Comparison of ENCODE assay signal across 26 mouse cellular contexts in the genomic region with DNA sequence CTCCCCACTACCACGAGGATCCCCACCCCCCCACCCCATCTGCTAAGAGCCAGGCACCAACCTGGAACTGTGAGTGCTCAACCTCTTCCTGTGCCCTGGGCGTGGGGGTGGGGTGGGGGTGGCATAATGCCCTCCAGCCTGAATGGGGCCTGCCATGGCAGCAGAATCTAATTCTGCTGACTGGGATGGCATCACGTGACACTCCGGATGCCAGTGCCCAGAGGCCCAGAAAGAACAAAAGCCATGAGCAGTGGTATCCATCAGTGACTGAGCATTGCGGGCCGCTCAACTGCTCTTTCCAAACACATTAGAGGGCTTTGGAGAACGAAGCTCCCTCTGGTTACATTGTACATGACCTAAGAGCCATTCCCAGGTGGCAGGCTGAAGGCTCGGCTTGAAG. TPM values are rescaled to one million over a fixed set of nuclear protein-coding genes. Genes with fewer than 3 reads are reported as not detected.
"Had no signal": no experiment of that assay in that cellular context is flagged by ENCODE, and none has a peak within 500 bp of the region (broad histone marks: within the 10 kb centered on the region; RNA-seq: fewer than 3 reads in every experiment).

A gene (minus strand): TSS at position 101 of the 400 bp plus-strand sequence.

- H3K4me2 ChIP-seq: lung, embryonic 14.5 days; midbrain, embryonic 11.5 days; midbrain, embryonic 13.5 days; neural tube, embryonic 13.5 days; neural tube, embryonic 15.5 days had no signal

- H3K27me3 ChIP-seq: midbrain, embryonic 13.5 days; neural tube, embryonic 13.5 days; neural tube, embryonic 15.5 days had no signal

- ATAC-seq: midbrain, embryonic 13.5 days; midbrain, embryonic 16.5 days had no signal

- H3K4me3 ChIP-seq: midbrain, embryonic 13.5 days; myocyte; neural tube, embryonic 13.5 days; neural tube, embryonic 15.5 days had no signal

- H3K36me3 ChIP-seq: midbrain, embryonic 13.5 days; neural tube, embryonic 13.5 days; neural tube, embryonic 15.5 days had no signal

- H3K9me3 ChIP-seq: midbrain, embryonic 13.5 days; neural tube, embryonic 13.5 days; neural tube, embryonic 15.5 days had no signal

- H3K27ac ChIP-seq: midbrain, embryonic 13.5 days; neural tube, embryonic 13.5 days; neural tube, embryonic 15.5 days had no signal

- DNase-seq: lung, adult 18-20 months; lung, embryonic 14.5 days; lung, postnatal 10 days; lung, postnatal 4 days; right cerebral cortex, adult 18-20 months; right cerebral cortex, postnatal 25 days; right cerebral cortex, postnatal 4 days; spleen, adult 18-20 months; thymus, adult 18-20 months; thymus, postnatal 14 days; thymus, postnatal 36 days had no signal

- H3K9ac ChIP-seq: lung, embryonic 14.5 days; midbrain, embryonic 13.5 days; neural tube, embryonic 13.5 days; neural tube, embryonic 15.5 days had no signal

RNA-seq across cellular contexts. Expression of the gene that starts here (rescaled TPM):
- total RNA-seq: megakaryocyte, adult 5-6 weeks; megakaryocyte-erythroid progenitor cell, adult 5-6 weeks had no signal
- polyA plus RNA-seq: liver, embryonic 16.5 days; lung, embryonic 14.5 days; lung, embryonic 16.5 days; midbrain, embryonic 11.5 days; midbrain, embryonic 13.5 days; midbrain, embryonic 16.5 days; myocyte; neural tube, embryonic 11.5 days; neural tube, embryonic 13.5 days; neural tube, embryonic 15.5 days; small intestine, adult 2 months; stomach, embryonic 14.5 days; stomach, embryonic 16.5 days; thymus, postnatal 0 days had no signal
